Mouse (Mus musculus): ENCODE data around the gene Man2a1. TPM values are rescaled to one million over a fixed set of nuclear protein-coding genes. Genes with fewer than 3 reads are reported as not detected.

Gene Man2a1
- polyA plus RNA-seq, 1 experiment, result 53.4 TPM

DNA sequence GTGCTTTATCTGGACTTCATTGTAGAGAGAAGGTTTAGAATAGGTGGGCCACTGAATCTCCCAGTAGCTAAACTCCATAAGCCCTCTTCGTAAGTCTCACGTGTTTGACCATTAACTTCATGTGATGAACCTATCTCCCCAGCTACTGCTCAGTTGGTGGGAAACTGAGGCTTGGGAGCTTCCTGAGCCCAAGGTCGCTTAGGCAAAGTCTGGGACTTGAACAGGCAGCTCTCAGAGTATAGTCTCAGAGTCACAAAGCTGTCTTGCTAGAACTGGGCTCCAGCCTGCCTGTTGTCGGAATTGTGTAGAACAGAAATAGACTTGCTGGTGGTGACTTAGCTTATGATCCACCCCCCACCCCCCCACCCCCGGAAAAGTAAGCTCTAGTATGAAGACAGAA lies 3.0 kb downstream of the Man2a1 start:
- H3K9ac ChIP-seq (ENCODE audit: low read depth, poor library complexity, severe bottlenecking), result no peak overlapping the region
- H3K4me1 ChIP-seq (ENCODE audit: control insufficient read depth, insufficient read depth, low read length), result no peaks in the 10 kb centered on the region
- no peaks in the 10 kb centered on the region for H3K27me3 ChIP-seq (ENCODE audit: control insufficient read depth, insufficient read depth, low read length, poor library complexity, severe bottlenecking)
- no peak overlapping the region for H3K27ac ChIP-seq (ENCODE audit: insufficient read depth, low read length)
- no peak overlapping the region for H3K4me3 ChIP-seq (ENCODE audit: low read depth, low read length)
- TF ChIP-seq CTCF (IDR thresholded peaks at IDR 0.05; ENCODE audit: low read depth, low read length) (no peak), POLR2A (IDR thresholded peaks at IDR 0.05; ENCODE audit: insufficient read depth, low read length) (no peak), EP300 (IDR thresholded peaks at IDR 0.05; ENCODE audit: insufficient read depth, low read depth, low read length) (no peak)
- no peaks in the 10 kb centered on the region for H3K9me3 ChIP-seq (replicated peaks; ENCODE audit: control insufficient read depth, insufficient read depth, low read length, poor library complexity, severe bottlenecking)
- H3K36me3 ChIP-seq (ENCODE audit: control insufficient read depth, insufficient read depth, low read length, poor library complexity, severe bottlenecking), result no peaks in the 10 kb centered on the region

DNA sequence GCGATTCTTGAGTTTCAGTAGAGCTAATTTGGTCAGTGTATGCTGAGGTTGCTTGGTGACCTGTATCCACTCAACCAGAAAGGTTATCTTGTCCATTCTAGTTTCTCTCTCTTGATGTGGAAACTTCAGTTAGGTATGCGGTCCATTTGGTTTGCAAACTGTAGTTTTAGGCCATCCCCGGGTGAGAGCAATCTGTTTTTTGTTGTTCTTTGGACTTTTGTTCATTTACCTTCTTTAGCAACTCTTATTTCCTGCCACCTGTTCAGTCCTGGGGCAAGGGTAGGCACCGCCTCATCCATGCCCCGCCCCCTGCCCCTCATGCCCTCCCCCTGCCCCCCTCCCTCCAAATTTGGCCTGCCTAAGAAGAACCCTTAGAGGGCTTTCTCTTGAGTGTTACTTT lies 3.6 kb downstream of the Man2a1 start:
- Histone ChIP-seq H3K36me3 (ENCODE audit: control insufficient read depth, insufficient read depth, low read length, poor library complexity, severe bottlenecking) (no peaks in the 10 kb centered on the region), H3K9me3 (replicated peaks; ENCODE audit: control insufficient read depth, insufficient read depth, low read length, poor library complexity, severe bottlenecking) (no peaks in the 10 kb centered on the region), H3K27ac (ENCODE audit: insufficient read depth, low read length) (peak overlapping the region; percentile 66), H3K27me3 (ENCODE audit: control insufficient read depth, insufficient read depth, low read length, poor library complexity, severe bottlenecking) (no peaks in the 10 kb centered on the region), H3K4me3 (ENCODE audit: low read depth, low read length) (no peak overlapping the region), H3K9ac (ENCODE audit: low read depth, poor library complexity, severe bottlenecking) (no peak overlapping the region), H3K4me1 (ENCODE audit: control insufficient read depth, insufficient read depth, low read length) (no peaks in the 10 kb centered on the region)
- TF ChIP-seq EP300 (IDR thresholded peaks at IDR 0.05; ENCODE audit: insufficient read depth, low read depth, low read length) (no peak), CTCF (IDR thresholded peaks at IDR 0.05; ENCODE audit: low read depth, low read length) (no peak), POLR2A (IDR thresholded peaks at IDR 0.05; ENCODE audit: insufficient read depth, low read length) (no peak)

DNA sequence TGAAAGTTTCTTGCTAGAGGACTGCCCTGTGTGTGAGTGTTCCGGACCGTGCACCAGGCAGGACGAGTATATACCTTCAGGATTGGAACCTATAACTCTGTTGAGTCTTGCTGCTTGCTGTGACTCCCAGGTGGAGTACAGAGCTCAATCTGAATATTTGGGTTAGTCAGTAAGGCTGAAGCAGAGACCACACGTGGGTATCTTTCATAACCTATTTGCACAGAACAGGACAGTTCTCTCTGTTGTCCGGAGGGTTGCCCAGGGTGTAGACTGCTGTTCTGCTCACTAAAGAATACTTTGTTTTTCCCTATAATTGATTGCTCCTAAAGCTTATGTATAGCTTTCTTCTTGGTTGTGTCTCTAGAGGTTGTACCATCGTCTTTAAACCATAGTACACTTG lies 7.7 kb downstream of the Man2a1 start:
- TF ChIP-seq EP300 (IDR thresholded peaks at IDR 0.05; ENCODE audit: insufficient read depth, low read depth, low read length) (no peak), POLR2A (IDR thresholded peaks at IDR 0.05; ENCODE audit: insufficient read depth, low read length) (no peak), CTCF (IDR thresholded peaks at IDR 0.05; ENCODE audit: low read depth, low read length) (no peak)
- H3K9ac ChIP-seq (ENCODE audit: low read depth, poor library complexity, severe bottlenecking), result no peak overlapping the region
- H3K27ac ChIP-seq (ENCODE audit: insufficient read depth, low read length), result no peak overlapping the region
- H3K9me3 ChIP-seq (replicated peaks; ENCODE audit: control insufficient read depth, insufficient read depth, low read length, poor library complexity, severe bottlenecking), result no peaks in the 10 kb centered on the region
- no peak overlapping the region for H3K4me3 ChIP-seq (ENCODE audit: low read depth, low read length)
- no peaks in the 10 kb centered on the region for H3K4me1 ChIP-seq (ENCODE audit: control insufficient read depth, insufficient read depth, low read length)
- 0 out of 2 replicates have a peak, but pooled peaks cover 3% of the 10 kb centered on the region for H3K36me3 ChIP-seq (ENCODE audit: control insufficient read depth, insufficient read depth, low read length, poor library complexity, severe bottlenecking)
- no peaks in the 10 kb centered on the region for H3K27me3 ChIP-seq (ENCODE audit: control insufficient read depth, insufficient read depth, low read length, poor library complexity, severe bottlenecking)

DNA sequence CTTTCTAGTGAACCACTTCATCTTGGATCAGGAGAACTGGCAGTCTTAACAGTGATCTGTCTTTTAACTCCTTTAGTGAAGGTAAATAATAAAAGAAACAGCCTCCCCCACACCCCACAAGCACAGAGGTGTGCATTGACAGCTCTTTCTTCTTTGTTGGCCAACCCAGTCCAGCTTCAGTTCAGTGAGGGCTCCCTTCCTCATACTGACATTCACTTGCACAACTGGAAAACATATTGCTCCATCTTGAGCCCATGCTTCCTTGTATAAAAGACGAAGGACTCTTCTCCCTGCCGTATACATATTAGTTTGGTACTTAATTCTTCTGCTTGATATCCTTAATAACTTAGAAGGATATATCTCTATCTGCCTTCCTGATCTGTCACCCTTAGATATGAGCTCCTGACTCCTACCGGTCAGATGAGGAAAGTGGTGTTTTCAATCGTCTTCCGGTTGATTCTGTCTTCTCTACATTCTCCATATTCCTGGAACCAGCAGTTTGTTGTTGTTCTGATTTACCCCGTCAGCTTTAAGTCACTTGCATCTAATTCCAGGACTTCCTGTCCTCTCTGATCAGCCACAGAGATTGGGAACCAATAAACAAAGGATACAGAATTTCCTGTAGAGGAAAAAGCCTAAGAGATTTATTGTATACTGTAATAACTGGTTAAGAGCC lies 8.5 kb downstream of the Man2a1 start:
- no peaks in the 10 kb centered on the region for H3K9me3 ChIP-seq (replicated peaks; ENCODE audit: control insufficient read depth, insufficient read depth, low read length, poor library complexity, severe bottlenecking)
- H3K27me3 ChIP-seq (ENCODE audit: control insufficient read depth, insufficient read depth, low read length, poor library complexity, severe bottlenecking), result no peaks in the 10 kb centered on the region
- TF ChIP-seq POLR2A (IDR thresholded peaks at IDR 0.05; ENCODE audit: insufficient read depth, low read length) (no peak), CTCF (IDR thresholded peaks at IDR 0.05; ENCODE audit: low read depth, low read length) (no peak), EP300 (IDR thresholded peaks at IDR 0.05; ENCODE audit: insufficient read depth, low read depth, low read length) (no peak)
- no peak overlapping the region for H3K27ac ChIP-seq (ENCODE audit: insufficient read depth, low read length)
- H3K36me3 ChIP-seq (ENCODE audit: control insufficient read depth, insufficient read depth, low read length, poor library complexity, severe bottlenecking), result 0 out of 2 replicates have a peak, but pooled peaks cover 3% of the 10 kb centered on the region
- no peaks in the 10 kb centered on the region for H3K4me1 ChIP-seq (ENCODE audit: control insufficient read depth, insufficient read depth, low read length)
- no peak overlapping the region for H3K4me3 ChIP-seq (ENCODE audit: low read depth, low read length)
- no peak overlapping the region for H3K9ac ChIP-seq (ENCODE audit: low read depth, poor library complexity, severe bottlenecking)

DNA sequence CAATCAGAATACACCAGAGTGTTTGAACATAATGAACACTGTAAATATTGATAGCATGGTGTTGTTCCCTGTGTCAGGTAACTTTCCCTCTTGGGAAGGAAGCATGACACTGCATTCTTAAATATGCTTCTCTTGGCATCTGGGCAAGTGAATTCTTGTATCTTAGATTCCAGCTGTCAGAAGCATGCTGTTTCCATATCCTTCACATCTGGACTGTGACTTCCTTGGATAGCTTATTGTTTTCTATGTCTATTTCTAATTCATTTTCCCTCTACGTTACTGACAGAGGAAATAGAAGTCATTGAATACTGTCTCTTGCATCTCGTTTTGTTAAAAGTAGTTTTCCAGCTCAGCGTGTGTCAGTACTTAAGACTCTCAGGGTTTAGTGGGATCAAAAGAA lies 9.2 kb downstream of the Man2a1 start:
- TF ChIP-seq POLR2A (IDR thresholded peaks at IDR 0.05; ENCODE audit: insufficient read depth, low read length), result no peak
- no peak for TF ChIP-seq CTCF (IDR thresholded peaks at IDR 0.05; ENCODE audit: low read depth, low read length)
- no peak for TF ChIP-seq EP300 (IDR thresholded peaks at IDR 0.05; ENCODE audit: insufficient read depth, low read depth, low read length)
- H3K27me3 ChIP-seq (ENCODE audit: control insufficient read depth, insufficient read depth, low read length, poor library complexity, severe bottlenecking), result no peaks in the 10 kb centered on the region
- no peak overlapping the region for H3K27ac ChIP-seq (ENCODE audit: insufficient read depth, low read length)
- H3K36me3 ChIP-seq (ENCODE audit: control insufficient read depth, insufficient read depth, low read length, poor library complexity, severe bottlenecking), result 0 out of 2 replicates have a peak, but pooled peaks cover 3% of the 10 kb centered on the region
- H3K4me1 ChIP-seq (ENCODE audit: control insufficient read depth, insufficient read depth, low read length), result no peaks in the 10 kb centered on the region
- no peaks in the 10 kb centered on the region for H3K9me3 ChIP-seq (replicated peaks; ENCODE audit: control insufficient read depth, insufficient read depth, low read length, poor library complexity, severe bottlenecking)
- H3K9ac ChIP-seq (ENCODE audit: low read depth, poor library complexity, severe bottlenecking), result no peak overlapping the region
- H3K4me3 ChIP-seq (ENCODE audit: low read depth, low read length), result no peak overlapping the region

DNA sequence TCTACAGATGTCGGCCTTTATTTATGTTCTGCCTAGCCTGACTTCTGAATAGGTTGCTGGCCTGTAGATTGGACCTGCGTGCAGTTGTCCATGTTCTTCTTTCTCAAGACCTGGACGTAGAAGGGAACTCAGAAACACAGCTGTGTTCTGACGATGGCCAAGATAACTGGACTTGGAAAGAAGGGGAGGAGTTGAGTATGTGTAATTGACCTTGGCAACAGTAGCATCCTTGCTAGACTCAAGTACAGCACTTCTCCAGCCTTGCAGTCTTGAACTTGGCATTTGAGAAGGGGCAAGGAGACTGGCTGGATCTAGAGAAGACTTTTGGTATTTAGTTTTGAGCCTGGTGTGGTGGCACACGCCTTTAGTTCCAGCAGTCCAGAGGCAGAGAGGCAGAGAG lies 10.9 kb downstream of the Man2a1 start:
- Histone ChIP-seq H3K4me1 (ENCODE audit: control insufficient read depth, insufficient read depth, low read length) (no peaks in the 10 kb centered on the region), H3K36me3 (ENCODE audit: control insufficient read depth, insufficient read depth, low read length, poor library complexity, severe bottlenecking) (0 out of 2 replicates have a peak, but pooled peaks cover 3% of the 10 kb centered on the region), H3K9me3 (replicated peaks; ENCODE audit: control insufficient read depth, insufficient read depth, low read length, poor library complexity, severe bottlenecking) (no peaks in the 10 kb centered on the region), H3K4me3 (ENCODE audit: low read depth, low read length) (no peak overlapping the region), H3K9ac (ENCODE audit: low read depth, poor library complexity, severe bottlenecking) (no peak overlapping the region), H3K27me3 (ENCODE audit: control insufficient read depth, insufficient read depth, low read length, poor library complexity, severe bottlenecking) (no peaks in the 10 kb centered on the region), H3K27ac (ENCODE audit: insufficient read depth, low read length) (no peak overlapping the region)
- TF ChIP-seq EP300 (IDR thresholded peaks at IDR 0.05; ENCODE audit: insufficient read depth, low read depth, low read length) (no peak), POLR2A (IDR thresholded peaks at IDR 0.05; ENCODE audit: insufficient read depth, low read length) (no peak), CTCF (IDR thresholded peaks at IDR 0.05; ENCODE audit: low read depth, low read length) (no peak)

All from ES-Bruce4 (cell line).